Mouse (Mus musculus): Measurements from ENCODE around the gene Gm12695.

The Gm12695 gene

GRCm38 (mm10) chr4:96785086-96785485 is at the start of gene Gm12695:
TSS of gene Gm12695 (minus strand) at chr4:96785186.
- DNase-seq: no peak

GRCm38 (mm10) chr4:96825540-96826045 is 40.6 kb upstream of the Gm12695 start:
- DNase-seq: no peak

- no peak for DNase-seq
Observed at GRCm38 (mm10) chr4:96806824-96807808, 22.1 kb upstream of the Gm12695 start.

- peak in 1 of 2 experiments; percentile 47 for DNase-seq
Observed at GRCm38 (mm10) chr4:96799380-96800157, 14.6 kb upstream of the Gm12695 start.

GRCm38 (mm10) chr4:96797583-96797982 is 12.6 kb upstream of the Gm12695 start:
- DNase-seq: no peak

- no peak for DNase-seq
Observed at GRCm38 (mm10) chr4:96791301-96791700, 6.3 kb upstream of the Gm12695 start.

DNA sequence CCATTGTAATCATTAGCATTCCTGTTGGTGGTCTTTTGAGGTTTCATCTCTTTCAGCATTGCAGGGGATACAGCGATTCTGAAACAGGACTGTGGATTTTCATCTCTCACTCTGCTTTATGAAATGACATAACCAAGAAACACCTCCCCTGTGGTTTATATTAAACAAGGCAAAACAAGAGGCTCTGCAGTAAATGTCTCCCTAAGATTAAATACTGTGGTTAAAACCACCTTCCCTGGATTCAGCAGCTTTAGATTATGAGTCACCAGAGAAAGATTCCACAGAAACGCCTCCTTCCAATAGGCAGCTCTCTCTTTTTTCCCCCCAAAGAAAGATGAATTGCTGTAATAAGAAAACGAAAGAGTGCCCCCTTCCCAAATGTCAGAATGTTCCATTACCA is 4.9 kb upstream of the Gm12695 start:
- DNase-seq: no peak

- peak in 1 of 2 experiments; percentile 28 for DNase-seq
Observed at GRCm38 (mm10) chr4:96786610-96787009, 1.6 kb upstream of the Gm12695 start.

GRCm38 (mm10) chr4:96772966-96773566 is 11.9 kb downstream of the Gm12695 start:
- DNase-seq: no peak

DNA sequence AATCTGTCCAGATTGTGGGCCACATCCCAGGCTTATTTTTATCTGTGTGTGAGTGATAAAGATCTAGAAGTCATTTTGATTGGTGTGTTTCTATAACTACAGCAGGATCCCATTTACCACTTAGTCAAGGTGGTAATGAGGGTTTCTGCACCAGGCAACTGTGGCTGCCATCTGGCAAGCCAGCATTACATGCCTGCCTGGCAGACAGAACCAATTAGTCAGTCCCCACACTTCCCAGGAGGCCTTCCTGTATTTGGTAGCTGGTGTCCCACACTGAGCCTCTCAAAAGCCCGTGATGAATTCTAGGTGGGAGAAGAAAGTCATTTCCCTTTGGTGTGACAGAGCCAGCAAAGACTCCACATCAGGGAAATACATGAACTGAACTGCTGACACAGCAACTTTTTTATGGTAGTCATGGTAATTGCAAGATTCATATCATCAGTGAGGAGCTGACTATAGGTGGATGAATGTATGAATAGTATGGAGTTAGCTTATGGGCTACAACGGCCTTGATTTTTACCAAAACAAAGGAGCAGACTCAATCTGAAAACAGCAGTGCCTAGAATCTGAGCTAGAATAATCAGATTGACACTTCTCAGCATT is 18.5 kb downstream of the Gm12695 start:
- DNase-seq: no peak

GRCm38 (mm10) chr4:96751953-96752352 is 33.0 kb downstream of the Gm12695 start:
- no peak for DNase-seq

DNA sequence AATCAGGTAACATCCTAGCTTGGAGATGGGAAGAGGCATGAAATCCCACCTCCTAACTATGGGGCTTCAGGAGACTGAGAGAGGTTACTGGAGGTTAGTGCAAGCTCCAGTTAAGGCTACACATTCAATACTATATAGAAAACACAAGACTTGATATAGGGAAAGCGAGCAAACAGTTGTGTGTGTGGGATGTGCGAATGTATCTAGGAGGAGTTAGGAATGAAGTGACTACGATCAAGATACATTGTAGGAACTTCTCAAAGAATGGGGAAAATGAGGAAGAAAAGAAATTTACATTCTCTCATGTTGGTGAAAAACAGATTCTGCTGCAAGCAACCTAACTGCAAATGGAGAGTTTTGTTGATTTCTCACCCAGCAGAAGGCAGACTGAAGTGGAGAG is 44.5 kb downstream of the Gm12695 start:
- DNase-seq: no peak

GRCm38 (mm10) chr4:96729256-96729655 is 55.7 kb downstream of the Gm12695 start:
- DNase-seq: no peak

- DNase-seq: no peak
Observed at GRCm38 (mm10) chr4:96728211-96728610, 56.8 kb downstream of the Gm12695 start.

GRCm38 (mm10) chr4:96725415-96726055 is 59.5 kb downstream of the Gm12695 start:
- DNase-seq: no peak

GRCm38 (mm10) chr4:96722301-96722700 is 62.7 kb downstream of the Gm12695 start:
- DNase-seq: no peak

GRCm38 (mm10) chr4:96718977-96719966 is 65.7 kb downstream of the Gm12695 start:
- DNase-seq: no peak

DNA sequence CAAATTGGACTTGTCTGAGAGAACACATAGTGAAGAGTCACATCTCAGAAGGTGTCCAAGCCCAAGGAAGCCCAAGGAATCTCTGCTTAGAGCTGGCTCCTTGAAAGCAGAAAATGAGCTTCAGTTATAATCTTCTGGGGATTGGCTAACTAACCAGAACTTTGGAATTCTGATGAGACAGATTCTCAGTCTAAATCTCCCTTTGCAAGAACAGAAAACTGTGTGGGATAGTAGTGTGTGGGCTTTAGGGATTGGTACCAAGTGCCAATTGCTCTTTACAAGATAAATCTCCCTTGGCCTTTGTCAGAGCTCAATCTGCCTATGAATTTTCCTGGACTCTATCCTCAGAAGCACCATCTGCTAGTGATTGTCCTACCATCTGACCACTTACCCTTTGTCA is 66.5 kb downstream of the Gm12695 start:
- DNase-seq: no peak

GRCm38 (mm10) chr4:96705281-96705951 is 79.6 kb downstream of the Gm12695 start:
- peak; percentile 54 to 73 for DNase-seq

DNA sequence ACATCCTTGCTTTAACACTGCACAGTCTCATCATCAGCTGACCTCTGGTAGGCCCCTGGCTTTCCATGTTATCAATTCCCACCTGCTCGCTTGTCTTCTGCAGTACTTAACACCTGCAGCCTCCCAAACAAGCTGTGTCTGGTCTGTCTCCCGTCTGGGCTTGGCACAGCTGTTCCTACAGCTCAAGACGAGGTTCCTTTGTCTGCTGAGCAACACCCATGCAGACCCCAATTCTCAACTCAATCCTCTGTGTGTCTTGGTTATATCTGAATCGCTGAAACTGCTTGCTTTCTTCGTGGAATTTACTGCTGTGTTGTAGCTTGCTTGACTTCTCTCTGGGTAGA is 86.8 kb downstream of the Gm12695 start:
- DNase-seq: no peak

All from kidney, postnatal 25 days (tissue).